Mouse (Mus musculus): ENCODE results near the gene Prune1.
"Not testable (repeated sequence)": the region's sequence is repeated elsewhere in the genome, so short reads cannot be mapped to it uniquely, and the experiment has no call there.

Prune1 gene

DNA sequence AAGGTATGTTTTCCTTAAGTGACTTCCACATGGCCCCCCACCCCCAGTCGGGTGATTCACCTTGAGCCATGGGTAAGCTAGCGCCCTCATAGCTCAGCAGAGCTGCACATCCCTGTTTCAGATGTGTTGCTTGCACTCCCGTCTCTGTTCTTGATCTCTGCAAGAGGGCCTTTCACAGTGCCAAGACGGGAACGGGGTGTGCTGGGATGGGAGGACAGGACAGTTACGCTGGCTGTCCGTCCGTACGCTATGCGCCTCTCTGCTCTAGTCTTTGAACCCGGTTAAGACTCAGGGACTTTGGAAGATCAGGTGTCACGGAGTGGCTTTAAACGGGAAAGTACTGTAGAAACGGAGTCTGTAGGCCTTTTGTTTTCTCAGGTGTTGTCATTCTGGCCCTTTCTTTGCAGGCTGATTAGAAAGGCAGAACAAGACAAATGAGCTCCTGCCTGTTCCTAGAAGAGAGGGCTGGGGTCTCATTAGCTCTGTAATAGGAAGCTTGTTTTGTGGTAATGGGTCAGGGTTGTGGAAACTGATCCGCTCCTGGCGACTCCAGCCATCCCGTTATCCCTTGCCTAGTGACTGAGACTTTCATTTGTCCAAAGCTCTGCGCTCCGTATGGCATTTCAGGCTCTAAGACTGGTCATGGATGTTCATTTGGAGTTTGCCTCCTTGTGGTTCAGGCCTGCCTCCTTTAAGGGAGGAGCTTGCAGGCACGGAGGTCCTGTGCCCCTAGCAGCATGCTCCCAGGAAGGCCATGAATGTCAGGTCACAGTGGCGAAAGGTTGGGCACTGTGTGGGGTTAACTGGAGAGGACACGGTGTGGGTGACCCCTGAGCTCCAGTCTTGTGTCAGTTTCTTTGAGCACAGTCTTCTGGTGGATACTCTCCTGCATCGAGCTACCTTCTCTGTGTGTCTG is 46.2 kb downstream of the Prune1 start:
- no peak for DNase-seq

GRCm38 (mm10) chr3:95233303-95233980 is 48.4 kb downstream of the Prune1 start:
- DNase-seq: no peak

- DNase-seq: no peak
These were observed 49.1 kb downstream of the Prune1 start for GRCm38 (mm10) chr3:95232771-95233170.

DNA sequence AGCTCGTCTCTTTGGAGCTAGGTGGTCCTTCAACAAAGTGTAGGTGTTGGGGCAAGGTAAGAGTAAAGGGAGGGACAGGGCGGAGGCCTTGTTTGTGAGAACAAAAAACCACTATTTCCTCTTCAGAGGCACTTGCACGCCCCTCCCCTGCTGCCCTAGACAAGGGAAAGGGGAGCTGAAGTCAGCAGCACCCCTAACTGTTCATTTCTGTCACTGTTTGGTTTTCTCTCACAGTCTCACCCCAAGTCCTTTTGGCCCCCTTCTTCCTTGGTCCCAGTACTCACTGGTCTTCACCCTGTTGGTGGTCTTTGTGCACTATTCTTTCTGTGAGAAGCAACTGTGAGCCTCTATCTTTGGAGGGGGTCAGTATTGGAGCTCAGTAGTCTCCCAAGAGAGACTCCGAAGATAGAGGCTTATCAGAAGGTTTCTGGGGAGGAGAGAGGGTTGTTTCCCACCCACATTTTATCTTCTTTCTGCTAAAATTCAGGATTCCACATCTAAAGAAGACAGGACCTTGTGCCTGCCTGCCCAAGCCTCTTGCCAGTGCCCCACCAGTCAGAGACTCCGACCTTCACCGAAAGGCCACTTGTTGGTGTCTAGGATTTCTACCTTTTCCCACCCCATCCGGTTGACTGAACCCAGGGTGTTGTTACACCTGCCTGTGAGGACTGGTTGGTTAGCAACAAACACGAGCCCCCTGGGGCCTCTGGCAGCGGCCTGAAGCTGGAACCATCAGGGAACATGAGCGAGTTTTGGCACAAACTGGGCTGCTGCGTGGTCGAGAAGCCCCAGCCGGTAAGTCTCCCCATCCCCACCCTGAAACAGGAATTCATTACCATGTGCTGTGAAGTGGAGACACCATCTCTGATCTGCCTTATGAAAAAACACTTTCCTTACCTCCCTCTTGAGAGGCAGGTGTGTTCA is 50.3 kb downstream of the Prune1 start, which contains the start of gene Mllt11:
Gene Mllt11, minus strand, starts transcription at position 874 of the 924 bp plus-strand sequence.
- DNase-seq: peak in 1 of 2 experiments; percentile 29

- no peak for DNase-seq
These were observed 51.2 kb downstream of the Prune1 start for GRCm38 (mm10) chr3:95230495-95231297.

DNA sequence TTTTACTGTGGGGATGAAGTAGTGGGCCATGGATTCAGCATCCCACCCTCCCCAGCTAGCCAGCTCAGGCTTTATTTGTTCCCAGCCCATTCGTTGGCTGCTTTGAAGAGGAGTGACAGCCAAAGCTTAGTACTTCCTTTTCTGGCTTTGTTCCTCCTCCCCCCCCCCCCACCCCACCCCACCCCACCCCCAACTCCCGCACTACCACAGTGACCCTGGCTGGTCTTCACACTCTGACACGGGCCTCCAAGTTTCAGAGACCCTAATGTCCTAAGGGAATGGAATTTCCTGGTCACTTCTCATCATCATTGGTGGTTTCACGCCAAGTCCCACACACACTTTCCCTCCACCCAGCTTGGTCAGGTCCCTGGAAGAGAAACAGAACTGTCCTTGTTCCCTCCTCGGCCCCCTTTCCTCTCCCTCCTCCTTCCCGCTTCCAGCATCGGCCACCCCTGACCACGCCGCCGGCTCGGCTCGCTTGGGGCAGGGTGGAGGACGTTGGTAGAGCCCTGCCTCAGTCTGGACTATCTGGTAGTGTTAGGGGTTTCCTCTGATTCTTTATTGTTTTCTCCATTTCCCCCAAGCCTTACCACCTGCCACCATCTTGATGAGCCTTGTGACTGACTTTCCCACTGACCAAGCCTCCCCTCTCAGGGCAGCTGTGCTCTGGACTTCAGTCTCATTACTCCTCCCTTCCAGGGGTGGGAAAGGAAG is 51.9 kb downstream of the Prune1 start:
- peak; percentile 41 to 44 for DNase-seq

- peak; percentile 62 to 65 for DNase-seq
These were observed 52.7 kb downstream of the Prune1 start for GRCm38 (mm10) chr3:95228894-95229780.

DNA sequence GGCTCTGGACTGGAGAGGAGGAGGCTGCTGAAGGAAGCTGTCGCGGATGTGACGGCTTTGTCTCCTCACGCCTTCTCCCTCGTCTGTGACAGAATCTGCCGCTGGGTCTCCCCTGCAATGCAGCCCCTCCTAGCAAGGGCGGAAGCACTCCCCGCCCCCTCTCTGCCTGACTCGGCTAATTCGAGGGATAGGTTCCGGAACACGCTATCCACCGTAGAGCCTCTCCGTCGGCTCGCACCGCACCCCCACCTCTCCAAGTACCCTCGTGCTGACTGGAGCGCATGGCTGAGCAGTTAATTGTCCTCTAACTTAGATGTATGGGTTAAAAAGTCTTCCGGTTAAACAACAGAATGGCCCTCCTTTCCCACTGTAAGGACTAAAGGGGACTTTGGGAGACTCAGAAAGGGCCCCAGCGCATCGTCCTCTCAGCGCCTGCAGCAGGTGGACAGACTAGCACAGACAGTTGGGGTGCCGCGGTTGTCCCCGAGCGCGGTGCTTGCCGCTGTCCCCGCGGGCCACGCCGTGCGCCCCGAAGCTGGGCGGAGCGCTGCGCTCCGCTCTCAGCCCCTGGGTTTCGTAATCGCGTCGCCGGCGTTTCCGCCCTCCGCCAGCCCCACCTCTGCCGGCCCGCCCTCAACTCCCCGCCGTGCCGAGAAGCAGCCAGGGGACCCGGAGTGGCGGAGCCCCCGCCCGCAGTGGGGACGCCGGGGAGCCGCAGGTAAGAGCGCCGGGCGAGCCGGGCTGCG is 53.6 kb downstream of the Prune1 start, which contains the start of gene Cdc42se1:
Gene Cdc42se1, plus strand, starts transcription at position 585 of the 746 bp plus-strand sequence.
- peak; percentile 87 to 89 for DNase-seq

GRCm38 (mm10) chr3:95227214-95227613 is 54.7 kb downstream of the Prune1 start:
- DNase-seq: peak in 1 of 2 experiments; percentile 37

GRCm38 (mm10) chr3:95224295-95224694 is 57.6 kb downstream of the Prune1 start:
- no peak for DNase-seq

DNA sequence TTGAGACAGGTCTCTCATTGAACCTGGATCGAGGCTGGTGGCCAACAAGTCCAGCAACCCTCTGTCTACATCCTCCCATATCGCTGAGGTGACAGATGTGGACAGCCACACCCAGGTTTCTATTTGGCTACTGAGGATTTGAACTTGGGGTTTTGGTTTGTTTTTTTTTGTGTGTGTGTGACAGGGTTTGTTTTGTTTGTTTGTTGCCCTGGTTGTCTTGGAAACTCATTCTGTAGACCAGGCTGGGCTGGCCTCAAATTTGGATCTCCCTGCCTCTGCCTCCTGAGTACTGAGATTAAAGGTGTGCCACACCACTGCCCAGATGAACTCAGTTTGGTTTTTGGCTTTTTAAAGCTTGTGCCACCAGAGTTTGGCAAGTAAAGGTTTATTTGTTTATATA is 58.8 kb downstream of the Prune1 start:
- no peak for DNase-seq

GRCm38 (mm10) chr3:95218466-95219137 is 63.3 kb downstream of the Prune1 start:
- peak in 1 of 2 experiments; percentile 29 for DNase-seq

DNA sequence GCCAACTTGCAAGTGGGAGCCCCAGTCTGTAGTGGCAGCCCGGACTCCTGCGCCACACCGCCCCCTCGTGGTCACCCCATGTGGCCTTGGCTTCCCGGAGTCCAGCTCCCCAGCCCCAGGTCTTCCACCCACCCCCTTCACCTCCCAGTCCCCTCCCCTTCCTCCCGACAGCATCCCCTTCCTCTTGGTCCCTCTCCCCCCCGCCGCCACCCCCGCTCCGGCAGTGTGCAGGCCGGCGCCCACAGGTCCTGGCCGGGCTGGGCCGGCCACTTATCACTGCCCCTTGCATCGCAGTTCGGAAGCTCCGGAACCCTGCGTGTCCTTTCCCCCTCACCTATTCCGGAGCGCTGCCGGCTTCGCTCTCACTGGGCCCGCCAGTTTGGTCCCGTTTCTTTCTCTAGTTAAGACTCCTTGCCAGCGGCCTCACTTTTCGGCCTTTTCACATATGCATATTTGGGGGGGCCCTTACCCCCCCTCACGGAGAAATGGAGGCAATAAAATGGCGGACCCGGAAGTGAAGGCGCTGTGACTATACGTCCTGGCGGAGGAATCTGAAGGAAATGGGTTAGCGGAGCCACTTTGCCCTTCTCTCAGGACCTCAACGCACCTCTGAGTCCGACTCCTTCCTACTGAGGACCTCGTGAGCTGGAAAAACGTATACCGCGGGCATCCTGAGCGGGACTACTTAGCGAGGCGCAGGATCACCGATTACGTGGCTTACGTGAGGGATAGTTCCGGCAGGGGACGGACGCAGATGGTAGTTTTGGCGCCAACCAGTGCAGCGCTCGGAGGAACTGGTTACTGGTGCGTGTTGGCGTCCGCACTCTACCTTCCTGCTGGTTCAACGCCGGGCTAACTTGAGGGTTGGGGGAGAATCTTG is 64.4 kb downstream of the Prune1 start, which contains the start of gene Gabpb2:
Gene Gabpb2, minus strand, starts transcription at position 662 of the 880 bp plus-strand sequence.
- peak; percentile 95 to 96 for DNase-seq

- DNase-seq: no peak
These were observed 65.1 kb downstream of the Prune1 start for GRCm38 (mm10) chr3:95216655-95217254.

- no peak for DNase-seq
These were observed 68.3 kb downstream of the Prune1 start for GRCm38 (mm10) chr3:95213609-95213975.

- DNase-seq: not testable (repeated sequence)
These were observed 68.8 kb downstream of the Prune1 start for GRCm38 (mm10) chr3:95212889-95213608.
